Mouse (Mus musculus) forebrain, embryonic 11.5 days (tissue): ENCODE results near the gene Mapk14. TPM values are rescaled to one million over a fixed set of nuclear protein-coding genes. Genes with fewer than 3 reads are reported as not detected.
"Not testable (repeated sequence)": the region's sequence is repeated elsewhere in the genome, so short reads cannot be mapped to it uniquely, and the experiment has no call there.

Experiments used
- ATAC-seq: fragments of 200-750 bp; cut with Nextera tagmentation; replicated peaks from 2 replicates; pipeline ENCODE4 v1.8.0; 2017; ENCODE audit warnings: moderate TSS enrichment; ENCODE audit not compliant: low FRiP score
- DNase-seq: peaks from one replicate; pipeline ENCODE4 v3.0.0-alpha.2; 2017; ENCODE audit warnings: low spot score
- H3K27ac ChIP-seq: fragments of 300-500 bp; sonication (generic); 2 replicates; pipeline ENCODE4 v1.5.1; 2014; ENCODE audit warnings: low read depth, low read length
- H3K27me3 ChIP-seq: fragments of 300-500 bp; sonication (generic); 2 replicates; pipeline ENCODE4 v1.6.1; 2014; ENCODE audit warnings: mild to moderate bottlenecking, low read length, mixed read lengths; ENCODE audit not compliant: control insufficient read depth, insufficient read depth
- H3K36me3 ChIP-seq: fragments of 300-500 bp; sonication (generic); 2 replicates; pipeline ENCODE4 v1.6.1; 2014; ENCODE audit warnings: mild to moderate bottlenecking, low read length, moderate library complexity, mixed read lengths; ENCODE audit not compliant: control insufficient read depth, insufficient read depth
- H3K4me1 ChIP-seq: fragments of 300-500 bp; sonication (generic); replicated peaks from 2 replicates; pipeline ENCODE4 v1.6.1; 2014; ENCODE audit warnings: low read length, mixed read lengths; ENCODE audit not compliant: control insufficient read depth, insufficient read depth
- H3K4me2 ChIP-seq: fragments of 300-500 bp; sonication (generic); 2 replicates; pipeline ENCODE4 v1.6.1; 2014; ENCODE audit warnings: low read depth, mild to moderate bottlenecking, low read length, moderate library complexity, mixed read lengths; ENCODE audit not compliant: severe bottlenecking
- H3K4me3 ChIP-seq: fragments of 300-500 bp; sonication (generic); 2 replicates; pipeline ENCODE4 v1.5.1; 2014; ENCODE audit warnings: low read depth, low read length
- H3K9ac ChIP-seq: fragments of 300-500 bp; sonication (generic); 2 replicates; pipeline ENCODE4 v1.6.1; 2014; ENCODE audit warnings: low read length
- H3K9me3 ChIP-seq: fragments of 300-500 bp; sonication (generic); 2 replicates; pipeline ENCODE4 v1.6.1; 2016; ENCODE audit warnings: low read length, mixed read lengths; ENCODE audit not compliant: control insufficient read depth
- WGBS: fragments of 180-500 bp; shearing (Covaris S2); extraction: QIAGEN DNeasy Blood & Tissue Kit; methylation state at CpG from one replicate; pipeline ENCODE4 v1.1.7; 2014; 5-methylcytosine and 5-hydroxymethylcytosine counted together
- polyA plus RNA-seq: library from polyadenylated mRNA; unstranded; fragments of >200 nt; fragmentation: Nextera tagmentation; extraction: Ambion mirVana; gene quantifications from 2 replicates; pipeline ENCODE4 v1.2.1, GENCODE M21; 2014

Gene Mapk14
- polyA plus RNA-seq, 1 experiment from 2014 or later = 51.7 TPM

- H3K4me2 ChIP-seq = no peak overlapping the region
Measured at GRCm38 (mm10) chr17:28714006-28714405, 22.9 kb downstream of the Mapk14 start.

GRCm38 (mm10) chr17:28715832-28716548 is 24.9 kb downstream of the Mapk14 start:
- Histone ChIP-seq H3K27me3 (no peaks in the 10 kb centered on the region), H3K4me1 (no peaks in the 10 kb centered on the region), H3K36me3 (peaks cover 3% of the 10 kb centered on the region; the same call in 1 of the 2 replicates), H3K4me2 (no peak overlapping the region), H3K9me3 (no peaks in the 10 kb centered on the region), H3K27ac (no peak overlapping the region), H3K9ac (no peak overlapping the region), H3K4me3 (no peak overlapping the region)
- WGBS = 82% methylated on average over 7 of the region's 7 CpGs
- DNase-seq (no peak), ATAC-seq (no peak)

More at GRCm38 (mm10) chr17:28714006-28714405, 22.9 kb downstream of the Mapk14 start:
- Histone ChIP-seq H3K27ac (no peak overlapping the region), H3K4me1 (no peaks in the 10 kb centered on the region), H3K9me3 (no peaks in the 10 kb centered on the region), H3K9ac (no peak overlapping the region), H3K27me3 (no peaks in the 10 kb centered on the region), H3K36me3 (peaks cover 3% of the 10 kb centered on the region; the same call in 1 of the 2 replicates), H3K4me3 (no peak overlapping the region)
- WGBS = over 99% methylated on average over 3 of the region's 3 CpGs
- ATAC-seq (no peak), DNase-seq (no peak)

DNA sequence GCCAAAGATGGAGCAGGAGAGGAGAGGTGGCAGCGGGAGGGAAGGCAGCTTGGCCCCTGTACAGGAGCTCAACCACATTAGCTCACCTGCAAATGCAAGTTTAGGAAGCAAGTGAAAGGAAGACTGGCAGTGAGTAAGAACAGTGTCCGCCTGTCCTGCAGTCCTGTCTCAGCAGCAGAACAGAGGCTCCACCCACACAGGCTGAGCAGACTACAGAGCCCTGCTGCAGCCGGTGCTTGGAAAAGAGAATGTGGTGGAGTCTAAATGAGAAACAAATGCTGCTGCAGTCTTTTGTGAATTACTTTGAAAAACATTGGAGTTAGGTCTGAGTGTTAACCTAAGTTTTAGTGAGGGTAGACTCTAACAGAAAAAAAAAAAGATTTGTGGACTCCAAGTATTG is 26.4 kb downstream of the Mapk14 start:
- Histone ChIP-seq H3K27ac (no peak overlapping the region), H3K4me2 (no peak overlapping the region), H3K27me3 (no peaks in the 10 kb centered on the region), H3K36me3 (peaks cover 3% of the 10 kb centered on the region; the same call in 1 of the 2 replicates), H3K9ac (no peak overlapping the region), H3K4me3 (no peak overlapping the region), H3K4me1 (no peaks in the 10 kb centered on the region), H3K9me3 (no peaks in the 10 kb centered on the region)
- ATAC-seq (no peak), DNase-seq (no peak)
- 68% methylated on average over 3 of the region's 3 CpGs for WGBS

DNA sequence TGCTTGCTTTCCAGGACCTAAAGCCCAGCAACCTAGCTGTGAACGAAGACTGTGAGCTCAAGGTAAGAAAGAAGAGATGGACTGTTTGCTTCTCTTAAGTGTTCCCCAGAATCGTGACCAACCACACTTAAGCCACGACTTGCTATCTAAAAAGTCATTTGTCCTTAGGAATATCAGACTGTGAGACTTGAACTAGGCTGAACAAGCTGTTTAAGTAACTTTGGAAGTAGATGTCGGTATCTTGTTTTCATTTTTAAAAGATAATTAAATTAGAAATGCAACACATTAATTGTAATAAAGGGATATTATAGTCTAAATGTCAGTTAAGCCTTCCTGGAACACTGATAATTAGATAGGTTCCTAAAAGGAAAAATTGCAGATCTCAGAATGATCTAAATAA is 34.7 kb downstream of the Mapk14 start, which contains the start of gene AC170998.1:
Gene AC170998.1 (plus strand): TSS at position 301 of the 400 bp plus-strand sequence.
- no peak within 1 kb of the TSS for H3K27ac ChIP-seq
- no peak for ATAC-seq
- H3K27me3 ChIP-seq = no peaks in the 10 kb centered on the region
- 95% methylated on average over 4 of the region's 4 CpGs for WGBS
- peaks cover 3% of the 10 kb centered on the region; the same call in 1 of the 2 replicates for H3K36me3 ChIP-seq
- no peaks in the 10 kb centered on the region for H3K4me1 ChIP-seq
- H3K9ac ChIP-seq = no peak within 1 kb of the TSS
- no peak within 1 kb of the TSS for H3K4me2 ChIP-seq
- no peak within 1 kb of the TSS for H3K4me3 ChIP-seq
- DNase-seq = no peak
- H3K9me3 ChIP-seq = no peaks in the 10 kb centered on the region

DNA sequence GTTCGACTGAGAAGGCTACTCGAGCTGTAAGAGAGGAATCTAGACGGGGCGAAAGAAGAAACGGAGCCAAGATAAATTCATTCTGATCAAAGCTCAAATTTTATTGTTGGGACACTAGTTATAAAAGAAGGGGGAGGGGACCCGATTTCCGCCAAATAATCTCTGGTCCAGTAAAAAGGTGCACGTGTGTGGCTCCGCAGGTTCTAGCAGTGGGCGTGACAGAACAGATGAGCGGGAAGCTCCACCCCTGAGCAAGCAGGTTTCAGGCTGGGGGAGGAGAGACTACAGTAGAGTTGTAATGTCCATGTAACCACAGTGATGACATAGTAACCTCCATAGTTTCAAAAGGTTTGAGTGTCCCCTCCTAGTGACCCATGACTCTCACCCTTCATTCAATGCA is 36.4 kb downstream of the Mapk14 start:
- WGBS = 93% methylated on average over 11 of the region's 11 CpGs
- ATAC-seq, H3K9ac ChIP-seq, H3K4me3 ChIP-seq, H3K36me3 ChIP-seq, H3K4me2 ChIP-seq, H3K27ac ChIP-seq, H3K27me3 ChIP-seq, H3K9me3 ChIP-seq, H3K4me1 ChIP-seq, DNase-seq: not testable (repeated sequence)

- H3K4me3 ChIP-seq = no peak overlapping the region
- no peak overlapping the region for H3K4me2 ChIP-seq
- ATAC-seq (no peak), DNase-seq (no peak)
- no peak overlapping the region for H3K27ac ChIP-seq
- H3K9ac ChIP-seq = no peak overlapping the region
- H3K36me3 ChIP-seq = no peaks in the 10 kb centered on the region; the same call in 1 of the 2 replicates
- no peaks in the 10 kb centered on the region for H3K4me1 ChIP-seq
- H3K27me3 ChIP-seq = no peaks in the 10 kb centered on the region
- WGBS = 95% methylated on average over 6 of the region's 6 CpGs
- no peaks in the 10 kb centered on the region for H3K9me3 ChIP-seq
Measured at GRCm38 (mm10) chr17:28735317-28736105, 44.4 kb downstream of the Mapk14 start.

GRCm38 (mm10) chr17:28736486-28736885 is 45.4 kb downstream of the Mapk14 start:
- 85% methylated on average over 4 of the region's 4 CpGs for WGBS
- H3K9me3 ChIP-seq = no peaks in the 10 kb centered on the region
- H3K27ac ChIP-seq = no peak overlapping the region
- H3K4me2 ChIP-seq = no peak overlapping the region
- no peak overlapping the region for H3K4me3 ChIP-seq
- no peaks in the 10 kb centered on the region for H3K4me1 ChIP-seq
- DNase-seq (no peak), ATAC-seq (no peak)
- H3K27me3 ChIP-seq = no peaks in the 10 kb centered on the region
- no peaks in the 10 kb centered on the region; the same call in 1 of the 2 replicates for H3K36me3 ChIP-seq
- no peak overlapping the region for H3K9ac ChIP-seq

DNA sequence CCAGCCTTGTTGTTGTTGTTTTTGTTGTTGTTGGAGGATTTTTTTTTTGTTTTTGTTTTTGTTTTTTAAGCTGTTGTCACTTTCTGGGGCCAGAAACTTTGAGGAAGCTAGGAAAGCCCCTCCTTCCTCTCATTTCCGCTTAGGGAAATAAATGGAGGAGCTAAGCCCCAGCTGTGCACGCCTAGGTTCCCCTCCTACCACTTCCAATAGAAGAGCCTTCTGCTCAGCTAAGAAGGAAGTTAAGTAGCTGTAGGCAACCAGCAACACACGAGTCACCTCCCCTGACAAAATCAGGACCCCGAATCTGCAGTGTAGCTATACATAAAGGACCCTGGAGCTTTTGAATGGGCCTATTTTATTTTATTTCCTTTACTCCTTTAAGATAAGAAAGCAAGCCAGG is 46.8 kb downstream of the Mapk14 start:
- no peak overlapping the region for H3K9ac ChIP-seq
- H3K36me3 ChIP-seq = no peaks in the 10 kb centered on the region; the same call in 1 of the 2 replicates
- ATAC-seq (no peak), DNase-seq (no peak)
- H3K9me3 ChIP-seq = no peaks in the 10 kb centered on the region
- H3K27ac ChIP-seq = no peak overlapping the region
- no peak overlapping the region for H3K4me2 ChIP-seq
- H3K4me3 ChIP-seq = no peak overlapping the region
- H3K4me1 ChIP-seq = no peaks in the 10 kb centered on the region
- 86% methylated on average over 4 of the region's 4 CpGs for WGBS
- no peaks in the 10 kb centered on the region for H3K27me3 ChIP-seq
